Mouse (Mus musculus) intestine, postnatal 0 days (tissue): ENCODE results near the gene Ass1. TPM values are rescaled to one million over a fixed set of nuclear protein-coding genes. Genes with fewer than 3 reads are reported as not detected.

Experiments used
- ATAC-seq: fragments of 200-750 bp; cut with Nextera tagmentation; 2 replicates; pipeline ENCODE4 v1.8.0; 2017; ENCODE audit warnings: mild to moderate bottlenecking, moderate TSS enrichment, moderate library complexity
- H3K27ac ChIP-seq: fragments of 300-500 bp; sonication (generic); 2 replicates; pipeline ENCODE4 v1.5.1; 2014; ENCODE audit warnings: mild to moderate bottlenecking, low read depth, low read length, moderate library complexity
- H3K27me3 ChIP-seq: fragments of 300-500 bp; sonication (generic); replicated peaks from 2 replicates; pipeline ENCODE4 v1.6.1; 2014; ENCODE audit warnings: low read length, mixed read lengths; ENCODE audit not compliant: control insufficient read depth, insufficient read depth
- H3K36me3 ChIP-seq: fragments of 300-500 bp; sonication (generic); 2 replicates; pipeline ENCODE4 v1.6.1; 2014; ENCODE audit warnings: mild to moderate bottlenecking, moderate library complexity; ENCODE audit not compliant: control insufficient read depth, insufficient read depth
- H3K4me1 ChIP-seq: fragments of 300-500 bp; sonication (generic); replicated peaks from 2 replicates; pipeline ENCODE4 v1.6.1; 2014; ENCODE audit warnings: antibody characterized with exemption, low read length, mixed read lengths; ENCODE audit not compliant: control insufficient read depth, insufficient read depth
- H3K4me2 ChIP-seq: fragments of 300-500 bp; sonication (generic); replicated peaks from 2 replicates; pipeline ENCODE4 v1.6.1; 2014; ENCODE audit warnings: low read depth, mild to moderate bottlenecking, moderate library complexity
- H3K4me3 ChIP-seq: fragments of 300-500 bp; sonication (generic); 2 replicates; pipeline ENCODE4 v1.5.1; 2014; ENCODE audit warnings: low read depth, low read length
- H3K9ac ChIP-seq: fragments of 300-500 bp; sonication (generic); 2 replicates; pipeline ENCODE4 v1.6.1; 2014; ENCODE audit warnings: mild to moderate bottlenecking, low read depth, low read length
- H3K9me3 ChIP-seq: fragments of 300-500 bp; sonication (generic); 2 replicates; pipeline ENCODE4 v1.6.1; 2016; ENCODE audit warnings: mixed run types; ENCODE audit not compliant: control insufficient read depth
- CTCF ChIP-seq: sonication (generic); IDR thresholded peaks from 2 replicates; pipeline ENCODE4 v1.5.1; 2016; ENCODE audit warnings: low read depth, mild to moderate bottlenecking, control low read depth, antibody characterized with exemption, moderate library complexity
- WGBS: fragments of 180-500 bp; shearing (Covaris S2); extraction: QIAGEN DNeasy Blood & Tissue Kit; methylation state at CpG from one replicate; pipeline ENCODE4 v1.1.7; 2014; 5-methylcytosine and 5-hydroxymethylcytosine counted together
- polyA plus RNA-seq: library from polyadenylated mRNA; unstranded; fragments of >200 nt; fragmentation: Nextera tagmentation; extraction: Ambion mirVana; gene quantifications from 2 replicates; pipeline ENCODE4 v1.2.1, GENCODE M21; 2015

Gene Ass1
- polyA plus RNA-seq, 1 experiment from 2014 or later = 492 TPM

- Histone ChIP-seq H3K27ac (no peak overlapping the region), H3K4me3 (no peak overlapping the region), H3K36me3 (no peaks in the 10 kb centered on the region; the same call in 1 of the 2 replicates), H3K4me2 (no peak overlapping the region), H3K4me1 (no peaks in the 10 kb centered on the region), H3K9me3 (no peaks in the 10 kb centered on the region), H3K27me3 (no peaks in the 10 kb centered on the region), H3K9ac (no peak overlapping the region)
- ATAC-seq = no peak
- TF ChIP-seq CTCF = no peak
- 66% methylated on average over 14 of the region's 14 CpGs for WGBS
Observed at GRCm38 (mm10) chr2:31437480-31438245, 32.3 kb upstream of the Ass1 start.

GRCm38 (mm10) chr2:31439576-31439975 is 30.4 kb upstream of the Ass1 start:
- Histone ChIP-seq H3K27me3 (no peaks in the 10 kb centered on the region), H3K9ac (no peak overlapping the region), H3K4me3 (no peak overlapping the region), H3K36me3 (no peaks in the 10 kb centered on the region; the same call in 1 of the 2 replicates), H3K9me3 (no peaks in the 10 kb centered on the region), H3K27ac (no peak overlapping the region), H3K4me1 (no peaks in the 10 kb centered on the region), H3K4me2 (no peak overlapping the region)
- no peak for TF ChIP-seq CTCF
- 69% methylated on average over 6 of the region's 6 CpGs for WGBS
- no peak for ATAC-seq

GRCm38 (mm10) chr2:31442480-31443160 is 27.4 kb upstream of the Ass1 start:
- no peaks in the 10 kb centered on the region for H3K27me3 ChIP-seq
- no peaks in the 10 kb centered on the region for H3K36me3 ChIP-seq
- TF ChIP-seq CTCF = no peak
- no peaks in the 10 kb centered on the region for H3K9me3 ChIP-seq
- no peaks in the 10 kb centered on the region for H3K4me1 ChIP-seq
- no peak overlapping the region for H3K4me3 ChIP-seq
- ATAC-seq = peak; percentile 81
- 54% methylated on average over 11 of the region's 11 CpGs for WGBS
- no peak overlapping the region for H3K27ac ChIP-seq
- H3K4me2 ChIP-seq = no peak overlapping the region
- 0 out of 2 replicates have a peak overlapping the region, but pooled peaks have one; percentile 11 for H3K9ac ChIP-seq

GRCm38 (mm10) chr2:31446036-31446435 is 24.0 kb upstream of the Ass1 start:
- TF ChIP-seq CTCF = no peak
- WGBS = 82% methylated on average over 4 of the region's 4 CpGs
- no peaks in the 10 kb centered on the region for H3K27me3 ChIP-seq
- no peaks in the 10 kb centered on the region for H3K4me1 ChIP-seq
- no peak overlapping the region for H3K27ac ChIP-seq
- no peaks in the 10 kb centered on the region for H3K9me3 ChIP-seq
- no peak overlapping the region for H3K4me3 ChIP-seq
- H3K9ac ChIP-seq = no peak overlapping the region
- H3K4me2 ChIP-seq = no peak overlapping the region
- no peak for ATAC-seq
- H3K36me3 ChIP-seq = no peaks in the 10 kb centered on the region

GRCm38 (mm10) chr2:31446456-31446855 is 23.6 kb upstream of the Ass1 start:
- Histone ChIP-seq H3K4me1 (no peaks in the 10 kb centered on the region), H3K9me3 (no peaks in the 10 kb centered on the region), H3K27me3 (no peaks in the 10 kb centered on the region), H3K9ac (no peak overlapping the region), H3K4me2 (no peak overlapping the region), H3K27ac (no peak overlapping the region), H3K4me3 (no peak overlapping the region), H3K36me3 (no peaks in the 10 kb centered on the region)
- no peak for TF ChIP-seq CTCF
- no peak for ATAC-seq
- WGBS = 50% methylated on average over 4 of the region's 4 CpGs

GRCm38 (mm10) chr2:31447536-31447935 is 22.5 kb upstream of the Ass1 start:
- H3K4me2 ChIP-seq = no peak overlapping the region
- WGBS = 76% methylated on average over 2 of the region's 2 CpGs
- no peak for TF ChIP-seq CTCF

More at GRCm38 (mm10) chr2:31447536-31447935, 22.5 kb upstream of the Ass1 start:
- Histone ChIP-seq H3K9me3 (no peaks in the 10 kb centered on the region), H3K27me3 (no peaks in the 10 kb centered on the region), H3K36me3 (no peaks in the 10 kb centered on the region; the same call in 1 of the 2 replicates), H3K9ac (no peak overlapping the region), H3K4me3 (no peak overlapping the region), H3K27ac (no peak overlapping the region), H3K4me1 (peaks cover 3% of the 10 kb centered on the region; the same call in 1 of the 2 replicates)
- no peak for ATAC-seq
